Mouse (Mus musculus): ENCODE measurements around the gene Sh2d4b. TPM values are rescaled to one million over a fixed set of nuclear protein-coding genes. Genes with fewer than 3 reads are reported as not detected.
A peak's percentile ranks its signal among the peaks of the same experiment; 100 is the strongest.

Sh2d4b gene
- polyA plus RNA-seq, 1 experiment from 2014 or later: 0.21 TPM

- H3K27ac ChIP-seq: no peak overlapping the region
- 90% methylated on average over 9 of the region's 9 CpGs for WGBS
- H3K4me2 ChIP-seq: no peak overlapping the region
- no peaks in the 10 kb centered on the region for H3K9me3 ChIP-seq
- peaks cover 64% of the 10 kb centered on the region for H3K36me3 ChIP-seq
- peaks cover 5% of the 10 kb centered on the region for H3K4me1 ChIP-seq (replicated peaks)
- H3K9ac ChIP-seq (replicated peaks): no peak overlapping the region
- H3K27me3 ChIP-seq: no peaks in the 10 kb centered on the region
- ATAC-seq (ENCODE audit: insufficient number of reproducible peaks, insufficient read depth, low FRiP score, low TSS enrichment, low read depth): no peak
- no peak overlapping the region for H3K4me3 ChIP-seq (replicated peaks)
These were observed 13.7 kb upstream of the Sh2d4b start for GRCm38 (mm10) chr14:40906770-40907169.

GRCm38 (mm10) chr14:40905813-40906212 is 12.7 kb upstream of the Sh2d4b start:
- Histone ChIP-seq H3K4me1 (replicated peaks) (peaks cover 5% of the 10 kb centered on the region), H3K9ac (replicated peaks) (no peak overlapping the region), H3K27me3 (no peaks in the 10 kb centered on the region), H3K36me3 (peaks cover 54% of the 10 kb centered on the region), H3K4me3 (replicated peaks) (no peak overlapping the region), H3K27ac (no peak overlapping the region), H3K9me3 (no peaks in the 10 kb centered on the region), H3K4me2 (no peak overlapping the region)
- no peak for ATAC-seq (ENCODE audit: insufficient number of reproducible peaks, insufficient read depth, low FRiP score, low TSS enrichment, low read depth)
- WGBS: 88% methylated on average over 8 of the region's 8 CpGs

DNA sequence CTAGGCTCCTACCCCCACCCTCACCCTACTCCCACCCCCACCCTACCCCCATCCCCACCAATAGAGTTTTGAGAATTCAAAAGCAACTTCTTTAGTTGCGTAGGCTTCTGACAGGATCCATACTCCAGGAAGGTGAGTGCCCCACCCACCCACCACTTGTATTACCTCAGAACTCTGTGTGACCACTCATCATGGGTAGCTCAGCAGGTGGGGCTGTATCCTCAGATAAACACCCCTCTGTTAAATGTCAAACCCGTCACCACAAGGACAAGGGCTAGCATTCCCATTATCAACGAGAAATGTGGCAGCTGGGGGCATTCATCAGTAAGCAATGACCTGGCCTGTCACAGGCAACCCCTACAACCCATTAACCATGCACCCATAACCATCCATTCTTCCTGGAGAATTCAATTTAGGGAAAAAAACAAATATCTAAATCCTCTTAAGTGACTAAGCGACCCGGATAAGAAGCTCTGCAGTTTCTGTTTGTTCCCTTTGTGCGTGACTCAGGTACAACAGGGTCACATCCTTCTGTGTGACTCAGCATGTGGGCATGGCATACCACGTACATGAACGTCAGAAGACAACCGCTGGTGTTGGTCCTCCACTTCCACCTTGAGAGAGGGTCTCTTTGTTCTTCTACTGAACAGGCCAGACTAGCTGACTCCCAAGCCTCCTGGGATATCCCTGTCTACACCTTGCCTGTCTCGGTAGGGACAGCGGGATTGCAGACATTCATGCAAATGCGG is 9.4 kb upstream of the Sh2d4b start:
- H3K9ac ChIP-seq (replicated peaks): no peak overlapping the region
- peaks cover 5% of the 10 kb centered on the region for H3K4me1 ChIP-seq (replicated peaks)
- WGBS: 82% methylated on average over 12 of the region's 12 CpGs
- no peak for ATAC-seq (ENCODE audit: insufficient number of reproducible peaks, insufficient read depth, low FRiP score, low TSS enrichment, low read depth)
- no peaks in the 10 kb centered on the region for H3K27me3 ChIP-seq
- peaks cover 21% of the 10 kb centered on the region for H3K36me3 ChIP-seq
- H3K4me2 ChIP-seq: no peak overlapping the region
- no peak overlapping the region for H3K4me3 ChIP-seq (replicated peaks)
- H3K9me3 ChIP-seq: no peaks in the 10 kb centered on the region
- no peak overlapping the region for H3K27ac ChIP-seq

GRCm38 (mm10) chr14:40900267-40900666 is 7.2 kb upstream of the Sh2d4b start:
- H3K27me3 ChIP-seq: no peaks in the 10 kb centered on the region
- no peak overlapping the region for H3K9ac ChIP-seq (replicated peaks)
- 66% methylated on average over 2 of the region's 2 CpGs for WGBS
- H3K4me1 ChIP-seq (replicated peaks): peaks cover 5% of the 10 kb centered on the region
- no peak overlapping the region for H3K4me3 ChIP-seq (replicated peaks)
- H3K4me2 ChIP-seq: no peak overlapping the region
- H3K36me3 ChIP-seq: peaks cover under 1% of the 10 kb centered on the region; the same call in 1 of the 2 replicates
- no peak for ATAC-seq (ENCODE audit: insufficient number of reproducible peaks, insufficient read depth, low FRiP score, low TSS enrichment, low read depth)
- no peak overlapping the region for H3K27ac ChIP-seq
- H3K9me3 ChIP-seq: no peaks in the 10 kb centered on the region

DNA sequence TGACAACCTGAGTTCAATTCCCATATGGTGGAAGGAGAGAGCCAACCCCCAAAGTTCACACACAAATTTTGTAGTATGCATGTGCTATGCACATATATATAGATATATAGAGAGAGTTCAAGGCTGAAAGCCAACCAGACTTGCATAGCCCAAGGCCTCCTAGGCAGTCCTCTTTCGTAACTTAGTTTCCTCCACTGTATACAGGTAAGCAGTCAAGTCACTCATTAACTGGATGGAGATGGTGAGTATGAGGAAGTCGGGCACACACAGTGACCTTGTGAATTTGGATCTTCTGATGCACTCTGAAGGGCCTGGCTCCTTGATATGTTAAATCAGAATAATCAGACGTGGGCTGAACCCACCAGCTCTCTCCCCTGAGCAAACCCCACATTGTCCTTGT is 4.8 kb upstream of the Sh2d4b start:
- H3K9me3 ChIP-seq: no peaks in the 10 kb centered on the region
- H3K27ac ChIP-seq: no peak overlapping the region
- no peak for ATAC-seq (ENCODE audit: insufficient number of reproducible peaks, insufficient read depth, low FRiP score, low TSS enrichment, low read depth)
- no peak overlapping the region for H3K4me3 ChIP-seq (replicated peaks)
- H3K4me2 ChIP-seq: no peak overlapping the region
- 80% methylated on average over 3 of the region's 3 CpGs for WGBS
- peaks cover 15% of the 10 kb centered on the region for H3K4me1 ChIP-seq (replicated peaks)
- H3K9ac ChIP-seq (replicated peaks): no peak overlapping the region
- no peaks in the 10 kb centered on the region for H3K36me3 ChIP-seq
- H3K27me3 ChIP-seq: no peaks in the 10 kb centered on the region

DNA sequence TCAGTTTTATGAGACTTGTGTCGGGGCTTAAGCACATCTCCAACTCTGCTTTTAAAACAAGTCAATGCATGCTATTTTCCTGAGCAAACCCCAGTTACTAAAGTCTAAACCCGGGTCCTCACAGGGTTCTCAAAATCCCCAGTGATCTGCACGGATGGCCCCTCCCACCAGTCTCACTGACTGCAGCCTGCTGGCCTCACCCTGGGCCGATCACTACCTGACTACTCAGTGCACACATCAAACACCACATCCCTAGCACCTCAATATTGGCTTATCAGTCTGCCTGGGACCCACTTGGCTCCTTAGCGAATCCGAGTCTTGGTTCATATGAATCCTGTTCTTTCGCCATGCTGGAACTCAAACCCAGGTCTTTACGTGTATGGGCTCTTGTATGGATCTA is 2.6 kb upstream of the Sh2d4b start:
- 70% methylated on average over 8 of the region's 8 CpGs for WGBS
- no peak overlapping the region for H3K4me2 ChIP-seq
- peaks cover 15% of the 10 kb centered on the region for H3K4me1 ChIP-seq (replicated peaks)
- ATAC-seq (ENCODE audit: insufficient number of reproducible peaks, insufficient read depth, low FRiP score, low TSS enrichment, low read depth): no peak
- no peaks in the 10 kb centered on the region for H3K27me3 ChIP-seq
- no peak overlapping the region for H3K4me3 ChIP-seq (replicated peaks)
- H3K36me3 ChIP-seq: no peaks in the 10 kb centered on the region
- H3K9ac ChIP-seq (replicated peaks): no peak overlapping the region
- no peak overlapping the region for H3K27ac ChIP-seq
- no peaks in the 10 kb centered on the region for H3K9me3 ChIP-seq

DNA sequence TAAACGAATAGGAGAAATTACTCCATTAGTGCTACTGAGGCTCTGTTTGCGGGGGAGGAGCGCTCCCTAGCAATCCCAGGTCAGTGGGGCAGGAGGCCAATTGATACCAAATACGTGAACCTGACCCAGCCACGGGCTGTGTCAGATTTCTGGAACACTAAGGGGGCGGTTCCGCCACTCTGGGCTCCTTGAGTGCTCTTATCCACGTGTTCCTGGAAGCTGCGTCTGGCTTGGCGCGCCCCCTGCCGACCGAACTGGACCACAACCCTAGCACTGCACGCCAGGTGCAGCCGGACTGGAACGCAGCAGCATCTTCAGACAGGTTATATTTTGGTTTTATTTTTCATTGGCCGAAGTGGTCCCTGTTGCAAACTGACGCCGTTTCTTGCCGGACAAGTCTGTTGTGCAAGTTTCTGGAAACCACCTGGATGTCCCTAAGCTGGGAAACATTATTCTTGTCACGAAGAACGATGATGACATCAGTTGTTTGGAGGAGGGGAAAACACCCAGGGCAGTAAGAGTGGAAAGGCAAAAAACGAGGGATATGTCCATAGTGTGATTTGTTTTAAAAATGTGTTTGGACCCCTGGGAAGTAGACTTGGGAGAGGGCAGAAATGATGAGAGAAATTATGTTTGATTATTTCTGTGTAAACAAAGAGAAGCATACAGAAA is 1.6 kb upstream of the Sh2d4b start:
- H3K4me2 ChIP-seq: peak overlapping the region; percentile 54
- no peaks in the 10 kb centered on the region for H3K36me3 ChIP-seq
- H3K9me3 ChIP-seq: no peaks in the 10 kb centered on the region
- H3K9ac ChIP-seq (replicated peaks): no peak overlapping the region
- WGBS: 14% methylated on average over 23 of the region's 23 CpGs
- ATAC-seq (ENCODE audit: insufficient number of reproducible peaks, insufficient read depth, low FRiP score, low TSS enrichment, low read depth): peak; percentile 81
- no peaks in the 10 kb centered on the region for H3K27me3 ChIP-seq
- peaks cover 15% of the 10 kb centered on the region for H3K4me1 ChIP-seq (replicated peaks)
- H3K27ac ChIP-seq: no peak overlapping the region
- H3K4me3 ChIP-seq (replicated peaks): peak overlapping the region; percentile 15; the same call in 1 of the 2 replicates

GRCm38 (mm10) chr14:40893884-40894283 is 818 bp upstream of the Sh2d4b start:
- no peaks in the 10 kb centered on the region for H3K9me3 ChIP-seq
- H3K9ac ChIP-seq (replicated peaks): no peak overlapping the region
- no peak overlapping the region for H3K4me3 ChIP-seq (replicated peaks)
- H3K27ac ChIP-seq: no peak overlapping the region
- WGBS: 53% methylated on average over 8 of the region's 8 CpGs
- H3K4me2 ChIP-seq: no peak overlapping the region
- H3K27me3 ChIP-seq: no peaks in the 10 kb centered on the region
- no peak for ATAC-seq (ENCODE audit: insufficient number of reproducible peaks, insufficient read depth, low FRiP score, low TSS enrichment, low read depth)
- peaks cover 15% of the 10 kb centered on the region for H3K4me1 ChIP-seq (replicated peaks)
- H3K36me3 ChIP-seq: no peaks in the 10 kb centered on the region

DNA sequence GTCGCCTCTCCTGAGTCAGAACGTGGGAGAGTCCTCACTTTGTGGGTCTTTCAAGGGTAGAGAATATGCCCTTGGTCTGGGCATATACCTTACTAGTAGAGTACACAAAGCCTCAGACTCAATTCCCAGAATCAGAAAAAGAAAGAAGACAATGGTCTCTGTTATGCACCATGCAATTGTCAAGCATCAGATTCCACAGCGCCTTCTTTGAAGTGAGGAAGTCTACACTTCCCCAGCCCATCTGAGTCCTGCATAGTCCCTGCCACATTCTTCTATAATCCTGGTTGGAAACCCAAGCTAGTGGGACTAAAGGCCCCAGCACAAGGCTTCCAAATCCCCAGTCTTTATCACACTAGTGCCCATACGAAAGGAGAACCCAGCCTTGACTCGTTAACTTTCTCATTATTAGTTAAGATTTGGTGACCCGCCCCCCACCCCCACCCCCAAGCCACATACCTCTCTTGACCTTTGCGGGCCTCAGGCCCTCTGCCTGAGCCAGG is 690 bp downstream of the Sh2d4b start:
- no peak for ATAC-seq (ENCODE audit: insufficient number of reproducible peaks, insufficient read depth, low FRiP score, low TSS enrichment, low read depth)
- WGBS: 82% methylated on average over 7 of the region's 7 CpGs
- no peaks in the 10 kb centered on the region for H3K9me3 ChIP-seq
- no peak overlapping the region for H3K4me2 ChIP-seq
- no peak overlapping the region for H3K9ac ChIP-seq (replicated peaks)
- H3K27ac ChIP-seq: no peak overlapping the region
- no peaks in the 10 kb centered on the region for H3K27me3 ChIP-seq
- H3K4me3 ChIP-seq (replicated peaks): no peak overlapping the region
- peaks cover 15% of the 10 kb centered on the region for H3K4me1 ChIP-seq (replicated peaks)
- no peaks in the 10 kb centered on the region for H3K36me3 ChIP-seq

DNA sequence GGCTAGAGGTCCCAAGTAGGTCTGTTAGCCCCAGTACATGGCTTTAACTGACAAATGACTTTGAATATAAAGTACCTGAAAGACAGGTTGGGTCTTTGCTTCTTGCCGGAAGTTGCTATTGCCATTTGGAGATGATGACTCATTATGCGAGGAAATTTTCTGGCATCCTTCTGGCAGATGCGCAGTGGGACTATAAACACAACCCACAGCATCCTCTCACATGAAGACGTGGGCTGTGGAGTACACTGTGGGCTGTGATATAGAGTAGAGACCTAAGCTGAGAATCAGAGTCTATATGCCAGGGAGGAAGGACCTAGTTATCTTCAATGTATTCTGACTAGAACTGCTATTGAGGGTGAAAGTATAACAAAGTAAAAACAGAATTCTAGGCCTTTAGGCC is 1.6 kb downstream of the Sh2d4b start:
- H3K4me2 ChIP-seq: no peak overlapping the region
- no peaks in the 10 kb centered on the region for H3K36me3 ChIP-seq
- no peak for ATAC-seq (ENCODE audit: insufficient number of reproducible peaks, insufficient read depth, low FRiP score, low TSS enrichment, low read depth)
- H3K4me1 ChIP-seq (replicated peaks): peaks cover 15% of the 10 kb centered on the region
- H3K4me3 ChIP-seq (replicated peaks): no peak overlapping the region
- no peaks in the 10 kb centered on the region for H3K27me3 ChIP-seq
- no peak overlapping the region for H3K27ac ChIP-seq
- H3K9ac ChIP-seq (replicated peaks): no peak overlapping the region
- no peaks in the 10 kb centered on the region for H3K9me3 ChIP-seq
- 92% methylated on average over 4 of the region's 4 CpGs for WGBS

DNA sequence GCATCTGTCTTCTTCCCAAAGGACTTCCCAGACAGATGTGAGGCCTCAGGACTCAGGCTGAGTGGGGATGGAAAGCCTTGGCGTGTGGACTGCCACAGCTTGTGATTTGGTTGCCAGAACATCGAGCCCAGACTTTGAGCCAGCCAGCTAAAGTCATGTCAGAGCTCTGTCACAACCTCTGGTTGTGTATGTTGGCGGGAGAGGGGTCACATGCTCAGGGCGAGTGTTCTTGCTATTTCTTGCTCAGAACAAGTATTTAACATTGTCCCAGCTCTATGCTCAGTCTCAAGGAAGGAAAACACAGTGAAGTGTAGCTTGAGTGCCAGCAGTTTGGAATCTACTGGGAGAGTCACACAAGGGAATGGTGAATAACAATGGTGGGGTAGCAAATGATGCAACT is 3.4 kb downstream of the Sh2d4b start:
- 81% methylated on average over 4 of the region's 4 CpGs for WGBS
- H3K36me3 ChIP-seq: no peaks in the 10 kb centered on the region
- ATAC-seq (ENCODE audit: insufficient number of reproducible peaks, insufficient read depth, low FRiP score, low TSS enrichment, low read depth): no peak

More for the DNA sequence above, 3.4 kb downstream of the Sh2d4b start:
- H3K4me1 ChIP-seq (replicated peaks): peaks cover 20% of the 10 kb centered on the region
- no peak overlapping the region for H3K27ac ChIP-seq
- no peak overlapping the region for H3K4me3 ChIP-seq (replicated peaks)
- H3K9ac ChIP-seq (replicated peaks): no peak overlapping the region
- H3K4me2 ChIP-seq: no peak overlapping the region
- no peaks in the 10 kb centered on the region for H3K27me3 ChIP-seq
- H3K9me3 ChIP-seq: no peaks in the 10 kb centered on the region

Data from limb, embryonic 12.5 days (tissue).